Mouse (Mus musculus): ENCODE results near the gene Ubd.
A peak's percentile ranks its signal among the peaks of the same experiment; 100 is the strongest.
"Not testable (repeated sequence)": the region's sequence is repeated elsewhere in the genome, so short reads cannot be mapped to it uniquely, and the experiment has no call there.

Ubd gene

GRCm38 (mm10) chr17:37193656-37194055 lies at the start of gene Ubd:
Gene Ubd, plus strand, starts transcription at chr17:37193892.
- no peak for DNase-seq (ENCODE audit: low spot score in 2 of 2)

GRCm38 (mm10) chr17:37161394-37161793 lies 32.3 kb upstream of the Ubd start, which contains the start of gene Olfr93:
Gene Olfr93, minus strand, starts transcription at chr17:37161494.
- no peak for DNase-seq (ENCODE audit: low spot score in 2 of 2)

GRCm38 (mm10) chr17:37185474-37185873 lies 8.2 kb upstream of the Ubd start:
- DNase-seq (ENCODE audit: low spot score in 2 of 2), result no peak

- no peak for DNase-seq (ENCODE audit: low spot score in 2 of 2)
Measured at GRCm38 (mm10) chr17:37190711-37191110, 3.0 kb upstream of the Ubd start.

GRCm38 (mm10) chr17:37193032-37193431 lies 660 bp upstream of the Ubd start:
- no peak for DNase-seq (ENCODE audit: low spot score in 2 of 2)

GRCm38 (mm10) chr17:37194782-37195181 lies 1.1 kb downstream of the Ubd start:
- no peak for DNase-seq (ENCODE audit: low spot score in 2 of 2)

GRCm38 (mm10) chr17:37196845-37197724 lies 3.4 kb downstream of the Ubd start:
- DNase-seq (ENCODE audit: low spot score in 2 of 2), result no peak

GRCm38 (mm10) chr17:37200894-37201293 lies 7.2 kb downstream of the Ubd start, which contains the start of gene Olfr94:
Gene Olfr94, minus strand, starts transcription at chr17:37200994.
- DNase-seq (ENCODE audit: low spot score in 2 of 2), result no peak

GRCm38 (mm10) chr17:37203206-37203916 lies 9.7 kb downstream of the Ubd start:
- peak; percentile 27 to 70 for DNase-seq (ENCODE audit: low spot score in 2 of 2)

- no peak for DNase-seq (ENCODE audit: low spot score in 2 of 2)
Measured at GRCm38 (mm10) chr17:37203917-37204236, 10.2 kb downstream of the Ubd start.

GRCm38 (mm10) chr17:37210884-37211768 lies 17.4 kb downstream of the Ubd start:
- no peak for DNase-seq (ENCODE audit: low spot score in 2 of 2)

GRCm38 (mm10) chr17:37213018-37213417 lies 19.3 kb downstream of the Ubd start, which contains the start of gene Olfr95:
Gene Olfr95, minus strand, starts transcription at chr17:37213118.
- no peak for DNase-seq (ENCODE audit: low spot score in 2 of 2)

- no peak for DNase-seq (ENCODE audit: low spot score in 2 of 2)
Measured at GRCm38 (mm10) chr17:37218486-37218885, 24.8 kb downstream of the Ubd start.

GRCm38 (mm10) chr17:37219846-37220245 lies 26.2 kb downstream of the Ubd start, which contains the start of gene Olfr96:
Gene Olfr96, plus strand, starts transcription at chr17:37220146.
- no peak for DNase-seq (ENCODE audit: low spot score in 2 of 2)

- DNase-seq (ENCODE audit: low spot score in 2 of 2), result no peak
Measured at GRCm38 (mm10) chr17:37221879-37222278, 28.2 kb downstream of the Ubd start.

- DNase-seq (ENCODE audit: low spot score in 2 of 2), result not testable (repeated sequence)
Measured at GRCm38 (mm10) chr17:37237230-37237629, 43.5 kb downstream of the Ubd start, which contains the start of gene Olfr97. Gene Olfr97, minus strand, starts transcription at chr17:37237330.

GRCm38 (mm10) chr17:37242198-37242597 lies 48.5 kb downstream of the Ubd start:
- DNase-seq (ENCODE audit: low spot score in 2 of 2), result no peak
